Mouse (Mus musculus): ENCODE data around the gene Olfr655. TPM values are rescaled to one million over a fixed set of nuclear protein-coding genes. Genes with fewer than 3 reads are reported as not detected.
A peak's percentile ranks its signal among the peaks of the same experiment; 100 is the strongest.

Olfr655 gene
- not detected for total RNA-seq (2021)

GRCm38 (mm10) chr7:104601679-104602078 is at the start of gene Olfr655:
Olfr655 (minus strand) TSS chr7:104601779.
- DNase-seq: no peak
- intact Hi-C loops (cut with DNase I): loop anchor here (5.0 kb wide), 2 partner anchors 134 to 399 kb away; partner anchors contain the start of gene Trim30a

GRCm38 (mm10) chr7:104646841-104647482 is 45.4 kb upstream of the Olfr655 start, which contains the start of gene Olfr658:
Olfr658 (minus strand) TSS chr7:104647305.
- intact Hi-C loops (cut with DNase I): no loop called here
- peak; percentile 2 to 17 for DNase-seq

GRCm38 (mm10) chr7:104624494-104624893 is 22.9 kb upstream of the Olfr655 start, which contains the start of gene Olfr657:
Olfr657 (plus strand) TSS chr7:104624794.
- no peak for DNase-seq
- intact Hi-C loops (cut with DNase I): no loop called here

- intact Hi-C loops (cut with DNase I): no loop called here
- DNase-seq: no peak
Measured at GRCm38 (mm10) chr7:104613655-104614054, 12.1 kb upstream of the Olfr655 start, which contains the start of gene Olfr656. Olfr656 (plus strand) TSS chr7:104613955.

GRCm38 (mm10) chr7:104604727-104605126 is 3.1 kb upstream of the Olfr655 start:
- intact Hi-C loops (cut with DNase I): loop anchor here (5.0 kb wide), 2 partner anchors 137 to 402 kb away; partner anchors contain the start of gene Trim30a
- no peak for DNase-seq

- intact Hi-C loops (cut with DNase I): loop anchor here (5.0 kb wide), 2 partner anchors 136 to 401 kb away; partner anchors contain the start of gene Trim30a
- DNase-seq: peak; percentile 8 to 48
Measured at GRCm38 (mm10) chr7:104603173-104603572, 1.6 kb upstream of the Olfr655 start.

- intact Hi-C loops (cut with DNase I): no loop called here
- DNase-seq: no peak
Measured at GRCm38 (mm10) chr7:104588274-104588673, 13.3 kb downstream of the Olfr655 start.

GRCm38 (mm10) chr7:104586725-104587124 is 14.9 kb downstream of the Olfr655 start, which contains the start of gene Olfr654:
Olfr654 (plus strand) TSS chr7:104587025.
- DNase-seq: no peak
- intact Hi-C loops (cut with DNase I): no loop called here

- intact Hi-C loops (cut with DNase I): no loop called here
Measured at GRCm38 (mm10) chr7:104581429-104581828, 20.1 kb downstream of the Olfr655 start.

GRCm38 (mm10) chr7:104580846-104581245 is 20.7 kb downstream of the Olfr655 start:
- DNase-seq: no peak
- intact Hi-C loops (cut with DNase I): no loop called here

More at GRCm38 (mm10) chr7:104581429-104581828, 20.1 kb downstream of the Olfr655 start:
- no peak for DNase-seq

GRCm38 (mm10) chr7:104577014-104577413 is 24.6 kb downstream of the Olfr655 start, which contains the start of gene Olfr653:
Olfr653 (plus strand) TSS chr7:104577314.
- no peak for DNase-seq
- intact Hi-C loops (cut with DNase I): no loop called here

- no peak for DNase-seq
- intact Hi-C loops (cut with DNase I): no loop called here
Measured at GRCm38 (mm10) chr7:104560601-104561000, 41.0 kb downstream of the Olfr655 start, which contains the start of gene Olfr652. Olfr652 (plus strand) TSS chr7:104560901.

GRCm38 (mm10) chr7:104552700-104553099 is 48.9 kb downstream of the Olfr655 start:
- intact Hi-C loops (cut with DNase I): no loop called here
- no peak for DNase-seq

GRCm38 (mm10) chr7:104549833-104550232 is 51.7 kb downstream of the Olfr655 start, which contains the start of gene Olfr651:
Olfr651 (plus strand) TSS chr7:104550133.
- intact Hi-C loops (cut with DNase I): no loop called here
- DNase-seq: no peak

Other genes starting within 250 kb of the Olfr655 start
- gene Trim12c, start 248.4 kb downstream of the Olfr655 start, total RNA-seq (2021): 1 to 10 TPM; 5.1 to 5.3 TPM
- under 1 TPM; 0.11 to 0.22 TPM for gene Trim30b, start 231.9 kb downstream of the Olfr655 start, total RNA-seq (2021)
- gene Trim30c, start 200.9 kb downstream of the Olfr655 start, total RNA-seq (2021): under 1 TPM in 1 of 2 experiments, not detected in 1; 0.41 TPM
- gene Trim30a, start 136.6 kb downstream of the Olfr655 start, total RNA-seq (2021): 1 to 10 TPM; 4.1 to 6.0 TPM
- gene Trim30d, start 93.9 kb downstream of the Olfr655 start, total RNA-seq (2021): under 1 TPM; 0.68 to 0.92 TPM
- gene Olfr651, start 51.6 kb downstream of the Olfr655 start, total RNA-seq (2021): not detected
- not detected for gene Olfr652, start 40.9 kb downstream of the Olfr655 start, total RNA-seq (2021)
- gene Olfr653, start 24.5 kb downstream of the Olfr655 start, total RNA-seq (2021): not detected
- not detected for gene Olfr654, start 14.8 kb downstream of the Olfr655 start, total RNA-seq (2021)
- not detected for gene Olfr656, start 12.2 kb upstream of the Olfr655 start, total RNA-seq (2021)
- not detected for gene Olfr657, start 23.0 kb upstream of the Olfr655 start, total RNA-seq (2021)
- not detected for gene Olfr658, start 45.5 kb upstream of the Olfr655 start, total RNA-seq (2021)
- not detected for gene Olfr659, start 65.0 kb upstream of the Olfr655 start, total RNA-seq (2021)
- not detected for gene Olfr661, start 84.7 kb upstream of the Olfr655 start, total RNA-seq (2021)
- gene Usp17le, start 175.7 kb upstream of the Olfr655 start, total RNA-seq (2021): not detected
- not detected for gene Usp17lb, start 240.8 kb upstream of the Olfr655 start, total RNA-seq (2021)